Mouse (Mus musculus) heart, postnatal 0 days (tissue): ENCODE measurements around the gene Taf15.

Experiments used
- CTCF ChIP-seq: IDR thresholded peaks from 2 replicates; pipeline ENCODE4 v1.5.1; 2016; ENCODE audit warnings: antibody characterized with exemption, control low read depth, low read depth
- EP300 ChIP-seq: IDR thresholded peaks from 2 replicates; pipeline ENCODE4 v1.6.1; 2016; ENCODE audit warnings: antibody characterized with exemption, low read depth

GRCm38 (mm10) chr11:83429355-83429754, 43.5 kb upstream of the Taf15 start, which contains the start of gene Gas2l2:
- no peak for TF ChIP-seq EP300
- TF ChIP-seq CTCF = no peak
